Mouse (Mus musculus) megakaryocyte, adult 5-6 weeks (primary cell): ENCODE measurements around the gene Cox8a. TPM values are rescaled to one million over a fixed set of nuclear protein-coding genes. Genes with fewer than 3 reads are reported as not detected.

ENCODE experiments used
- ATAC-seq: 2 replicates; pipeline ENCODE4 v1.8.0; 2016; ENCODE audit warnings: mild to moderate bottlenecking, inconsistent platforms; ENCODE audit not compliant: poor library complexity, severe bottlenecking
- total RNA-seq, 2 experiments: library from RNA; stranded (forward) in 1 of 2; stranded (reverse) in 1 of 2; fragments of 153-499, 151-499 nt in 1 of 2; fragments of 221-1000, 200-1000 nt in 1 of 2; gene quantifications; 2 replicates each; pipeline versions ENCODE4 v1.2.3 to v1.2.4; 2015 to 2017

Gene Cox8a
- total RNA-seq, 2 experiments from 2014 or later, result 496 to 699 TPM

DNA sequence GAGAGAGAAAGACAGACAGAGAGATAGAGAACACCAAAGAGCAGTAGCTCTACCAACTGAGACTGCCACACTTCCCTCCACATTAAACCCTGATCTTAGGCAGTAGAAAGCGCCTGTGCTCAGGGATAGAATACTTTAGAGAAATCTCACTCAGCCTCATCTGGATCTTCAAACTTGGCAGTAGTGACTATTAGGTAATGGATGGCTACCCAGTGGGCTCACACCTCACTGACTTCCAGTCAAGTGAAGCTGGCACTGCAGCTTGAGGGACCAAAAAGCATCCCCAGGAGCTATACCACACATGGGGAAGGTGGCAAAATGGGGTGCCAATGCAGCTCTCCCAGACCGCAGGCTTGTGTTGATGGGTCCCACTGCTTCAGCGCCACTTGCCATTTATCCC, 6.8 kb upstream of the Cox8a start:
- no peak for ATAC-seq

GRCm38 (mm10) chr19:7223488-7223887, 6.1 kb upstream of the Cox8a start:
- ATAC-seq, result no peak

- ATAC-seq, result no peak
Measured at GRCm38 (mm10) chr19:7222196-7222595, 4.8 kb upstream of the Cox8a start.

GRCm38 (mm10) chr19:7218753-7219152, 1.3 kb upstream of the Cox8a start:
- no peak for ATAC-seq

- peak; percentile 52 for ATAC-seq
Measured at GRCm38 (mm10) chr19:7217926-7218267, 481 bp upstream of the Cox8a start.

- ATAC-seq, result no peak
Measured at GRCm38 (mm10) chr19:7214484-7214883, 2.9 kb downstream of the Cox8a start.

- ATAC-seq, result no peak
Measured at GRCm38 (mm10) chr19:7213010-7213409, 4.4 kb downstream of the Cox8a start.

- ATAC-seq, result no peak
Measured at GRCm38 (mm10) chr19:7212216-7212615, 5.2 kb downstream of the Cox8a start.

- no peak for ATAC-seq
Measured at GRCm38 (mm10) chr19:7209907-7210646, 7.3 kb downstream of the Cox8a start.

DNA sequence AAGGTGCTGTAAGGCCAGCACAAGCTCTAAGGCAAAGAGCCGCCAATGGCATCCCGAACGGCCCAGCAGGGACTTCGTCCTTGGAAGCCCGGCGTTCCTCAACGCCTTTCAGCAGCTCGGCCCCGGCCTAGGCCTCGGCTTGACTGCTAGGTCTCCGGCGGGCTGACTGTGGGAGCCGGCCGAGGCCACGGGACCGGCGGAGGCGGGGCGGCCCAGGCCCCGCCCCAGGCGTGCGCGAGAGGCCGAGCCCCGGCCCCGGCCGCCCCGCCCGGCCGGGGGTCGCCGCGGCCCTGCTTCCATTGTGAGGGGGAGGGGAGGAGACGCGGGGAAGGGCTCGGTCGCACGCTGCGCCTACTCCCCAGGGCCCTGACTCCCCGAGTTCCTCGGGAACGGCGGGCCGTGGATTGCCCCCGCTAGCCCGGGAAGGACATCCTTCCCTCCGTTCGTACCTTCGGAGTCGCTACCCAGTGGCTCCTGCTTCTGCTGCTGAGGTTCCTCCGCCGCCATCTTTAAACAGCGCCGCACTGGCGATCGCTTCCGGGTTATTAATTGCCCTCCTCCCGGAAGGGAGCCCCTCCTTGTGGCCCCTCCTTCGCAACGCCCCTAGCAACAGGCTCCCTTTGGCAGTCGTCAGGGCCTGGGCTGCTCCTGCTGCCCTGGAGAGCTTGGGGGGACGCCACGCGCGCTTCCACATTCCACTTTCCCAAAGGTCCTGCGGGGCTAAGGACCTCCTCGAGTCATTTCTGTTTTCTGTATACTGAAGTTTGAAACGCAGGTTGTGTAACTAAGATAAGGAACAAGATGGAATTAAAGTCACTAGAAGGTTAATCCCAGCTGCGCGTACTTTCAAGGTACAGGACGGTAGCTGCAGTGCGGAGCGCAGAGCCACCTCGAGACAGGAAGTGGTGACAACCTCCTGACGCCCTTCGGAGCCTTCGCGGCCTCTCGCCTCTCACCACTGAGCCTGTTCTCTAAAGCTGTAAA, 11.4 kb downstream of the Cox8a start, which contains the start of gene Otub1:
Gene Otub1, minus strand, starts transcription at position 564 of the 984 bp plus-strand sequence.
- ATAC-seq, result peak; percentile 96

GRCm38 (mm10) chr19:7205326-7205725, 12.1 kb downstream of the Cox8a start:
- ATAC-seq, result no peak

DNA sequence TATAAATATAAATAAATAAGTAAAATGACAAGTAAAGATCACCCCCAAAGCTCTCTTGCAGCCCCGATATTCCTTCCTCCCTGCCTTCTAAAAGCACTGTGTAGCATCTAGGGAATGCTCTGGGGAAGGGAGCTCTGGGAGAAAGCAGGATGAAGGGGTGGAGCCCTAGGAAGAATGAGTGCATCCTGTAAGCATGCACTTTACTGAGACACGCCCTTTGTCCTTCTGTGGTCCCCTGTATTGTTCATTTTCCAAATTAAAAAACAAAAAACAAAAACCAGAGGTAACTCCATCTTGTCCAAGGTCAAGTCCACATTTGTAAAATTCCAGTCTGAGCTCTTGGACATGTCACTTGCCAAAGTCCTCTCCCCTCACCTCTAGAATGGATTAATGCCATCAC, 12.5 kb downstream of the Cox8a start:
- no peak for ATAC-seq

DNA sequence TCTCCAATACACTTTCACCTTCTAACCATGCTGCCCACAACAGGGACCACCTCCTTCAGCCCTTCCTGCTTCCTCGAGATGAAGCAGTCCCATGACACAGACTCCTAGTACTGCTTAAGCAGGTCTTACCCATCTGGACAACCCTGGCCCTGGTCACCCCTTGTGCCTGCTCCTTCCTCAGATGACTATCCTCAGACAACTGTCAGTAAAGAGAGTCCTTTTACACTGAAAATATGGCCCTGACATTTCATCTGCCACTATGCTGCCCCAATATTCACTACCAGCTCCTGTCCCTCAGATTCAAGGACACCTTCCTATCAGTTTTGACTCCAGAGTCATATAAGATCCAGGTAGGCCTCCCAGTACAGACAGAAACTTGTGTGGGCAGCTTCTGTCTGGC, 17.0 kb downstream of the Cox8a start:
- ATAC-seq, result no peak

DNA sequence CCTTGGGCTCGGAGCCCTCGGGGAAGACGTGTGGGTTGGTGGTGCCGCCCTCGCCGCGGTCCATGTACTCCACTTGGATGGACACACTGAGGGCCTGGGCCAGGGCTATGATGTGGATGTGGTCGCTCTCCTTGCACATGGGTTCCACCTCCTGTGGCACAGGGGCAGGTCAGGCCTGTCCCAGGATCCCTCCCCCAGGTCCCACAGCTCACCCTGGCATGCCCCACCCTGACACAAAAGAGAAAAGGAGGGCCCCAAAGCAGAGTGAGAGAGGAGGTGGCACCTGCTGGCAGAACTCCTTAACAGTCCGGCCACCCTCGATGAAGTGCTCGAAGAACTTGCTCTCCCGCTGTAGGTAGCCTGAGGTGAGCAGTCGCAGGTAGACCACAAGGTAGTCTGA, 18.3 kb downstream of the Cox8a start:
- ATAC-seq, result no peak

- no peak for ATAC-seq
Measured at GRCm38 (mm10) chr19:7197445-7197844, 20.0 kb downstream of the Cox8a start.

- ATAC-seq, result no peak
Measured at GRCm38 (mm10) chr19:7196741-7197270, 20.6 kb downstream of the Cox8a start.

DNA sequence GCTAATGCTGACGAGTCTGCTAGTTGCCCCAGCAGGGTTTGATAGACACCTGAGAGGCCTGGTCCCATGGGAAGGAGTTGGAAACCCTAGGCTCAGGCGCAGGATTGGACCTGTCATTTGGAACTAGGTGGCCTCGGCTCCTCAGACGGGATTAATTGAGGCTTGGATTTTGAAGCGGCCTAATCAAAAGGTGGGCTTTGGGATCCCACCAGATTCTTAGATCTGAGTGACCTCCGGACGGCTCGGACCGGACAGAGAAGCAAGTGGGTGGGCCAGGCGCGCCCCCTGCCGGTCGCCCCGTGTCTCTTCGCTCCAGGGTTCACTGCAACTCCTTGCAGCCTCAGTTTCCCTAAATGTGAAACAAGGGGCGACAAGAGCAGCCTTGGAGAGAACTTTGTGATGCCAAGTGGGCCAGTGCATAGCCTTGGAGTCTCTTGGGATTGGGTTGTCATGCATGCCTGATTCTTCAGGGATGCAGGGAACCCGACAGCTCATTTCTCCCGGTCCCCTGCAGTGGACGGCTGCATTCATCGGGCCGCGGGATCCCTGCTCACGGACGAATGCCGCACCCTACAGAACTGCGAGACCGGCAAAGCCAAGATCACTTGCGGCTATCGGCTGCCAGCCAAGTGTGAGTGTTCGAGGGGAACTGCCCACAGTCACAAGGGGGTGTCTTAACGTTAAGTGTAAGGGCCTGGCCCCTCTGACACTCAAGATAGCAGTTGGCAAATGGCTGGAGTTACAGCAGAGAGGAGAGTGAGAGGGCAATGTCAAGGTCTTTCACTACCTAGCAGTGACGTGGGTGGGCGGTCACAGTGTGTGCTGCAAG, 21.3 kb downstream of the Cox8a start:
- ATAC-seq, result peak; percentile 69

DNA sequence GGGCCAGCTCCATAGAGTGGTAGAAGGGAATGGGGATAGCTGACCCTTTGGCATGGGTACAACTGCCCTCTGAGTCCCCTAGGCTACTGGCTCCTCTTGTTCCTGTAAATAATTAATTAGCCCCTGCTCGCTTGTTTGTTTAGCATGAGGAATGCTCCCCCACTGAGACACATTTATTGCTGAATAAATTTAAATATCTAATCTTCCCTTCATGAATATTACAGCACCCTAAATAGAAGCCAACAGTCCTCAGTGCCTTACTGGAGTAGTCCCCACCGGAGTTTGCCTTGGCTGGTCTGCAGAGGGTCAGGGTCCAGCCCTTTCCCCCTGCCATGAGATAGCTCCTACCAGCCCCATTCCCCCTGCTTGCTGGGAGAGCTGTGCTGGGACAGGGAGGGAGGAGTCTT, 24.9 kb downstream of the Cox8a start:
- ATAC-seq, result no peak

GRCm38 (mm10) chr19:7191639-7192038, 25.8 kb downstream of the Cox8a start:
- ATAC-seq, result no peak

DNA sequence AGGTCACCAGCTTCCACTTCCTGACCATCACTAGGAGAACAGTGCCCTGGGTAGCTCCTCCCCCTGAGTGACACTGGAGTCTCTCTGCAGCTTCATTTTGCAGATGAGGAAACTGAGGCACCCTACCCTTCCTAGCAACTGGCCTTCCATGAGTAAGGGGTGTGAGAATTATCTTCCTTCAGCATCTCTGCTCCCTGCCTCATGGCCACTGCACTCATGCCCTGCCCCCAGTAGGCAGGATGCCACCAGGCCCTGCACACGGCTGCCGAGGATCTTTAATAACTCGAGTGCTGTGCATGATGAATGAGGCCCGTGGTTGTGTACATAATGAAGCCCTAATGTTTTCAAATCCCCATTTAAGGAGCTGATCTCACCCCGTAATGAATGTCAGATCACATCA, 26.4 kb downstream of the Cox8a start:
- ATAC-seq, result no peak

GRCm38 (mm10) chr19:7189026-7189425, 28.4 kb downstream of the Cox8a start:
- no peak for ATAC-seq
